Mouse (Mus musculus) ES-E14 (cell line): ENCODE data around the gene Hspa1l.

Experiments used
- CHD2 ChIP-seq: IDR thresholded peaks from 2 replicates; pipeline ENCODE4 v1.6.1; 2014; ENCODE audit warnings: mild to moderate bottlenecking, low read depth, low read length, inconsistent platforms
- ZC3H11A ChIP-seq: IDR thresholded peaks from 2 replicates; pipeline ENCODE4 v1.6.1; 2012; ENCODE audit warnings: low read depth, mild to moderate bottlenecking, inconsistent platforms, low read length, borderline replicate concordance

GRCm38 (mm10) chr17:34975581-34976492, 3.3 kb downstream of the Hspa1l start:
- TF ChIP-seq CHD2 (no peak), ZC3H11A (no peak)
